Mouse (Mus musculus) myocyte (in vitro differentiated cells): ENCODE data around the gene Draxin.

ENCODE experiments used
- CEBPB ChIP-seq: IDR thresholded peaks from 2 replicates; pipeline ENCODE4 v1.6.1; 2011; ENCODE audit warnings: mild to moderate bottlenecking, moderate library complexity; ENCODE audit not compliant: poor library complexity, insufficient read depth, severe bottlenecking
- E2F4 ChIP-seq: IDR thresholded peaks from one replicate; pipeline ENCODE4 v1.6.1; 2011; ENCODE audit warnings: mild to moderate bottlenecking, control low read depth, moderate library complexity; ENCODE audit not compliant: insufficient read depth

GRCm38 (mm10) chr4:148114758-148115391 is 15.6 kb downstream of the Draxin start:
- TF ChIP-seq E2F4 (no peak), CEBPB (no peak)
